Mouse (Mus musculus): ENCODE measurements around the gene Pum1.
"Not testable (repeated sequence)": the region's sequence is repeated elsewhere in the genome, so short reads cannot be mapped to it uniquely, and the experiment has no call there.

The Pum1 gene

GRCm38 (mm10) chr4:130668541-130668940 is 5.4 kb downstream of the Pum1 start:
- DNase-seq (ENCODE audit: low read depth in 1 of 2, low spot score in 2 of 2): no peak

GRCm38 (mm10) chr4:130668991-130669390 is 5.9 kb downstream of the Pum1 start:
- no peak for DNase-seq (ENCODE audit: low read depth in 1 of 2, low spot score in 2 of 2)

GRCm38 (mm10) chr4:130670023-130670422 is 6.9 kb downstream of the Pum1 start:
- DNase-seq (ENCODE audit: low read depth in 1 of 2, low spot score in 2 of 2): not testable (repeated sequence)

GRCm38 (mm10) chr4:130671079-130671845 is 8.1 kb downstream of the Pum1 start:
- DNase-seq (ENCODE audit: low read depth in 1 of 2, low spot score in 2 of 2): no peak

GRCm38 (mm10) chr4:130672161-130672560 is 9.0 kb downstream of the Pum1 start:
- DNase-seq (ENCODE audit: low read depth in 1 of 2, low spot score in 2 of 2): no peak

- no peak for DNase-seq (ENCODE audit: low read depth in 1 of 2, low spot score in 2 of 2)
Observed at GRCm38 (mm10) chr4:130676746-130677145, 13.6 kb downstream of the Pum1 start.

- no peak for DNase-seq (ENCODE audit: low read depth in 1 of 2, low spot score in 2 of 2)
Observed at GRCm38 (mm10) chr4:130678149-130678548, 15.0 kb downstream of the Pum1 start.

GRCm38 (mm10) chr4:130680676-130681075 is 17.6 kb downstream of the Pum1 start:
- no peak for DNase-seq (ENCODE audit: low read depth in 1 of 2, low spot score in 2 of 2)

- DNase-seq (ENCODE audit: low read depth in 1 of 2, low spot score in 2 of 2): not testable (repeated sequence)
Observed at GRCm38 (mm10) chr4:130683051-130683450, 19.9 kb downstream of the Pum1 start.

GRCm38 (mm10) chr4:130693936-130694335 is 30.8 kb downstream of the Pum1 start:
- no peak for DNase-seq (ENCODE audit: low read depth in 1 of 2, low spot score in 2 of 2)

GRCm38 (mm10) chr4:130694982-130695381 is 31.9 kb downstream of the Pum1 start:
- DNase-seq (ENCODE audit: low read depth in 1 of 2, low spot score in 2 of 2): no peak

- DNase-seq (ENCODE audit: low read depth in 1 of 2, low spot score in 2 of 2): no peak
Observed at GRCm38 (mm10) chr4:130701061-130701460, 37.9 kb downstream of the Pum1 start.

GRCm38 (mm10) chr4:130702835-130703535 is 39.9 kb downstream of the Pum1 start:
- no peak for DNase-seq (ENCODE audit: low read depth in 1 of 2, low spot score in 2 of 2)

GRCm38 (mm10) chr4:130703601-130704000 is 40.5 kb downstream of the Pum1 start:
- DNase-seq (ENCODE audit: low read depth in 1 of 2, low spot score in 2 of 2): no peak

GRCm38 (mm10) chr4:130704615-130705014 is 41.5 kb downstream of the Pum1 start:
- DNase-seq (ENCODE audit: low read depth in 1 of 2, low spot score in 2 of 2): no peak

- DNase-seq (ENCODE audit: low read depth in 1 of 2, low spot score in 2 of 2): no peak
Observed at GRCm38 (mm10) chr4:130706215-130707000, 43.3 kb downstream of the Pum1 start.

GRCm38 (mm10) chr4:130711353-130711848 is 48.3 kb downstream of the Pum1 start:
- DNase-seq (ENCODE audit: low read depth in 1 of 2, low spot score in 2 of 2): no peak

- DNase-seq (ENCODE audit: low read depth in 1 of 2, low spot score in 2 of 2): no peak
Observed at GRCm38 (mm10) chr4:130712341-130712740, 49.2 kb downstream of the Pum1 start.

- DNase-seq (ENCODE audit: low read depth in 1 of 2, low spot score in 2 of 2): no peak
Observed at GRCm38 (mm10) chr4:130713430-130713829, 50.3 kb downstream of the Pum1 start.

- DNase-seq (ENCODE audit: low read depth in 1 of 2, low spot score in 2 of 2): no peak
Observed at GRCm38 (mm10) chr4:130715126-130715525, 52.0 kb downstream of the Pum1 start.

- no peak for DNase-seq (ENCODE audit: low read depth in 1 of 2, low spot score in 2 of 2)
Observed at GRCm38 (mm10) chr4:130715623-130716022, 52.5 kb downstream of the Pum1 start.

- no peak for DNase-seq (ENCODE audit: low read depth in 1 of 2, low spot score in 2 of 2)
Observed at GRCm38 (mm10) chr4:130719348-130719747, 56.2 kb downstream of the Pum1 start.
